Mouse (Mus musculus) ES-E14 (cell line): Measurements from ENCODE around the gene Srsf1.

ENCODE experiments used
- CHD2 ChIP-seq: IDR thresholded peaks from 2 replicates; pipeline ENCODE4 v1.6.1; 2014; ENCODE audit warnings: mild to moderate bottlenecking, low read depth, low read length, inconsistent platforms
- HCFC1 ChIP-seq: IDR thresholded peaks from 2 replicates; pipeline ENCODE4 v1.6.1; 2012; ENCODE audit warnings: low read length, inconsistent platforms, borderline replicate concordance; ENCODE audit not compliant: insufficient read depth
- MAFK ChIP-seq: IDR thresholded peaks from 2 replicates; pipeline ENCODE4 v1.6.1; 2014; ENCODE audit warnings: mild to moderate bottlenecking, low read depth, low read length, inconsistent platforms; ENCODE audit not compliant: insufficient read depth
- ZC3H11A ChIP-seq: IDR thresholded peaks from 2 replicates; pipeline ENCODE4 v1.6.1; 2012; ENCODE audit warnings: low read depth, mild to moderate bottlenecking, inconsistent platforms, low read length, borderline replicate concordance
- ZNF384 ChIP-seq: IDR thresholded peaks from 2 replicates; pipeline ENCODE4 v1.6.1; 2012; ENCODE audit warnings: low read depth, low read length, inconsistent platforms

GRCm38 (mm10) chr11:88012621-88013244 lies 34.4 kb upstream of the Srsf1 start:
- TF ChIP-seq ZNF384 (no peak), CHD2 (no peak), ZC3H11A (no peak), MAFK (no peak), HCFC1 (no peak)
